Mouse (Mus musculus) CD4-positive helper T cell, adult 2 months (primary cell): ENCODE measurements around the gene Hsd11b2.

ENCODE experiments used
- DNase-seq: peaks from one replicate; pipeline ENCODE4 v3.0.0-alpha.2; 2012; ENCODE audit warnings: low read depth, missing footprints, low spot score

The Hsd11b2 gene

GRCm38 (mm10) chr8:105484030-105484368 lies 34.6 kb upstream of the Hsd11b2 start:
- no peak for DNase-seq

- DNase-seq, result no peak
Observed at GRCm38 (mm10) chr8:105484392-105484791, 34.2 kb upstream of the Hsd11b2 start.

- DNase-seq, result no peak
Observed at GRCm38 (mm10) chr8:105488082-105488481, 30.5 kb upstream of the Hsd11b2 start.

- no peak for DNase-seq
Observed at GRCm38 (mm10) chr8:105489281-105489680, 29.3 kb upstream of the Hsd11b2 start.

- no peak for DNase-seq
Observed at GRCm38 (mm10) chr8:105493495-105493894, 25.1 kb upstream of the Hsd11b2 start.

- DNase-seq, result no peak
Observed at GRCm38 (mm10) chr8:105494566-105494965, 24.0 kb upstream of the Hsd11b2 start.

- no peak for DNase-seq
Observed at GRCm38 (mm10) chr8:105495350-105496302, 22.9 kb upstream of the Hsd11b2 start.

- peak; percentile 80 for DNase-seq
Observed at GRCm38 (mm10) chr8:105496439-105497180, 21.9 kb upstream of the Hsd11b2 start, which contains the start of gene Zdhhc1. Zdhhc1 (minus strand) TSS chr8:105496902.

GRCm38 (mm10) chr8:105499787-105500186 lies 18.8 kb upstream of the Hsd11b2 start:
- DNase-seq, result no peak

- DNase-seq, result no peak
Observed at GRCm38 (mm10) chr8:105504617-105505016, 13.9 kb upstream of the Hsd11b2 start.

GRCm38 (mm10) chr8:105506977-105507376 lies 11.6 kb upstream of the Hsd11b2 start:
- DNase-seq, result no peak

GRCm38 (mm10) chr8:105508758-105509157 lies 9.8 kb upstream of the Hsd11b2 start:
- DNase-seq, result no peak

GRCm38 (mm10) chr8:105509997-105510735 lies 8.4 kb upstream of the Hsd11b2 start:
- DNase-seq, result no peak

GRCm38 (mm10) chr8:105514194-105514593 lies 4.4 kb upstream of the Hsd11b2 start:
- no peak for DNase-seq

- DNase-seq, result no peak
Observed at GRCm38 (mm10) chr8:105514656-105515055, 3.9 kb upstream of the Hsd11b2 start.

- DNase-seq, result peak; percentile 66
Observed at GRCm38 (mm10) chr8:105516018-105516645, 2.4 kb upstream of the Hsd11b2 start.

GRCm38 (mm10) chr8:105517346-105517745 lies 1.2 kb upstream of the Hsd11b2 start:
- no peak for DNase-seq

GRCm38 (mm10) chr8:105519591-105519990 lies 1.0 kb downstream of the Hsd11b2 start:
- no peak for DNase-seq

- no peak for DNase-seq
Observed at GRCm38 (mm10) chr8:105520521-105520920, 2.0 kb downstream of the Hsd11b2 start.

GRCm38 (mm10) chr8:105521061-105521460 lies 2.5 kb downstream of the Hsd11b2 start:
- DNase-seq, result no peak

GRCm38 (mm10) chr8:105521995-105522769 lies 3.6 kb downstream of the Hsd11b2 start:
- no peak for DNase-seq
